14 mouse cellular contexts compared by ENCODE assay signal in genomic region chr11:85789750-85790149, GRCm38 (mm10). TPM values are rescaled to one million over a fixed set of nuclear protein-coding genes. Genes with fewer than 3 reads are reported as not detected.
"Had no signal": no experiment of that assay in that cellular context is flagged by ENCODE, and none has a peak within 500 bp of the region (broad histone marks: within the 10 kb centered on the region; RNA-seq: fewer than 3 reads in every experiment).

No protein-coding gene starts in this region.

- H3K9ac ChIP-seq: midbrain, embryonic 13.5 days; neural tube, embryonic 15.5 days had no signal

- H3K9me3 ChIP-seq: limb, embryonic 10.5 days; midbrain, embryonic 13.5 days; neural tube, embryonic 15.5 days had no signal

- H3K4me2 ChIP-seq: midbrain, embryonic 13.5 days; neural tube, embryonic 15.5 days had no signal

- H3K4me1 ChIP-seq: midbrain, embryonic 13.5 days; neural tube, embryonic 15.5 days had no signal

- H3K36me3 ChIP-seq: limb, embryonic 10.5 days; midbrain, embryonic 13.5 days; neural tube, embryonic 15.5 days had no signal

- H3K27me3 ChIP-seq: midbrain, embryonic 13.5 days; neural tube, embryonic 15.5 days had no signal

- DNase-seq: kidney, adult 11 months; kidney, adult 9 months; kidney, postnatal 4 days; lung, adult 2 months; right cerebral cortex, postnatal 4 days; spleen, adult 18-20 months; thymus, postnatal 4 days had no signal

- H3K4me3 ChIP-seq: left cerebral cortex, adult 2 months; limb, embryonic 10.5 days; midbrain, embryonic 13.5 days; myocyte; neural tube, embryonic 15.5 days had no signal

- H3K27ac ChIP-seq: hindbrain, postnatal 0 days; left cerebral cortex, adult 2 months; limb, embryonic 10.5 days; midbrain, embryonic 13.5 days; neural tube, embryonic 15.5 days had no signal

- ATAC-seq: hindbrain, postnatal 0 days; midbrain, embryonic 13.5 days had no signal

RNA-seq across cellular contexts. Expression of gene Tbx2, which starts 42.6 kb away (rescaled TPM):
- total RNA-seq: megakaryocyte progenitor cell, adult 5-6 weeks had no signal
